Mouse (Mus musculus): ENCODE data around the gene Slc45a1. TPM values are rescaled to one million over a fixed set of nuclear protein-coding genes. Genes with fewer than 3 reads are reported as not detected.

Slc45a1 gene
- polyA plus RNA-seq, 1 experiment from 2014 or later: not detected

GRCm38 (mm10) chr4:150622641-150623040 lies 29.3 kb downstream of the Slc45a1 start:
- H3K4me3 ChIP-seq (replicated peaks): no peak overlapping the region
- H3K27me3 ChIP-seq: no peaks in the 10 kb centered on the region
- peaks cover 25% of the 10 kb centered on the region for H3K36me3 ChIP-seq
- ATAC-seq (ENCODE audit: low read depth): no peak
- 85% methylated on average over 13 of the region's 13 CpGs for WGBS (ENCODE audit: insufficient replicate concordance)
- H3K9ac ChIP-seq: no peak overlapping the region
- peaks cover 21% of the 10 kb centered on the region for H3K4me1 ChIP-seq (replicated peaks)
- H3K9me3 ChIP-seq (replicated peaks): no peaks in the 10 kb centered on the region
- no peak for DNase-seq
- H3K27ac ChIP-seq: no peak overlapping the region
- no peak overlapping the region for H3K4me2 ChIP-seq

DNA sequence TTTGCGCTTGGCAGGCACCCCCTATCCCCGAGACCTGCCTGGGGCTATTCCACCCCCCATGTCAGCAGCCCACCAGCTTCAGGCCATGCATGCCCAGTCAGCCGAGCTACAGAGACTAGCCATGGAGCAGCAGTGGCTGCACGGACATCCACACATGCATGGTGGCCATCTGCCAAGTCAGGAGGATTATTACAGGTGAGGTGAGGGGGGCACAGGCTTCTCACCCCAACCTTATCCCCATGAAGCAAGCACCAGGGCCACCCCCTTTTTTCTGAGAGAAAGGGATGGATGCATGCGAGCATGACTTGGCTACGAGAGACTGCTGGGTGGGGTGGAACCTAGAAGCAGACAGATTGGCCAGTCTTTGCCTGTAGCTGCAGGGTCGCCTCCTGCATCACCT lies 33.0 kb downstream of the Slc45a1 start:
- ATAC-seq (ENCODE audit: low read depth) (no peak), DNase-seq (no peak)
- no peaks in the 10 kb centered on the region for H3K27me3 ChIP-seq
- no peak overlapping the region for H3K4me3 ChIP-seq (replicated peaks)
- no peak overlapping the region for H3K9ac ChIP-seq
- H3K4me2 ChIP-seq: no peak overlapping the region
- H3K27ac ChIP-seq: no peak overlapping the region
- no peaks in the 10 kb centered on the region for H3K9me3 ChIP-seq (replicated peaks)
- H3K36me3 ChIP-seq: peaks cover 62% of the 10 kb centered on the region
- no peaks in the 10 kb centered on the region for H3K4me1 ChIP-seq (replicated peaks)
- 74% methylated on average over 7 of the region's 7 CpGs for WGBS (ENCODE audit: insufficient replicate concordance)

- Histone ChIP-seq H3K9ac (no peak overlapping the region), H3K27me3 (no peaks in the 10 kb centered on the region), H3K36me3 (peaks cover 78% of the 10 kb centered on the region), H3K4me2 (no peak overlapping the region), H3K9me3 (replicated peaks) (no peaks in the 10 kb centered on the region), H3K27ac (no peak overlapping the region), H3K4me1 (replicated peaks) (no peaks in the 10 kb centered on the region), H3K4me3 (replicated peaks) (no peak overlapping the region)
- ATAC-seq (ENCODE audit: low read depth) (no peak), DNase-seq (no peak)
- WGBS (ENCODE audit: insufficient replicate concordance): 92% methylated on average over 20 of the region's 20 CpGs
Measured at GRCm38 (mm10) chr4:150616841-150617240, 35.1 kb downstream of the Slc45a1 start.

- Histone ChIP-seq H3K36me3 (peaks cover 85% of the 10 kb centered on the region), H3K9me3 (replicated peaks) (no peaks in the 10 kb centered on the region), H3K4me3 (replicated peaks) (no peak overlapping the region), H3K27ac (no peak overlapping the region), H3K4me1 (replicated peaks) (no peaks in the 10 kb centered on the region), H3K9ac (no peak overlapping the region), H3K27me3 (no peaks in the 10 kb centered on the region), H3K4me2 (no peak overlapping the region)
- 88% methylated on average over 13 of the region's 13 CpGs for WGBS (ENCODE audit: insufficient replicate concordance)
- ATAC-seq (ENCODE audit: low read depth) (no peak), DNase-seq (no peak)
Measured at GRCm38 (mm10) chr4:150616029-150616420, 35.9 kb downstream of the Slc45a1 start.

DNA sequence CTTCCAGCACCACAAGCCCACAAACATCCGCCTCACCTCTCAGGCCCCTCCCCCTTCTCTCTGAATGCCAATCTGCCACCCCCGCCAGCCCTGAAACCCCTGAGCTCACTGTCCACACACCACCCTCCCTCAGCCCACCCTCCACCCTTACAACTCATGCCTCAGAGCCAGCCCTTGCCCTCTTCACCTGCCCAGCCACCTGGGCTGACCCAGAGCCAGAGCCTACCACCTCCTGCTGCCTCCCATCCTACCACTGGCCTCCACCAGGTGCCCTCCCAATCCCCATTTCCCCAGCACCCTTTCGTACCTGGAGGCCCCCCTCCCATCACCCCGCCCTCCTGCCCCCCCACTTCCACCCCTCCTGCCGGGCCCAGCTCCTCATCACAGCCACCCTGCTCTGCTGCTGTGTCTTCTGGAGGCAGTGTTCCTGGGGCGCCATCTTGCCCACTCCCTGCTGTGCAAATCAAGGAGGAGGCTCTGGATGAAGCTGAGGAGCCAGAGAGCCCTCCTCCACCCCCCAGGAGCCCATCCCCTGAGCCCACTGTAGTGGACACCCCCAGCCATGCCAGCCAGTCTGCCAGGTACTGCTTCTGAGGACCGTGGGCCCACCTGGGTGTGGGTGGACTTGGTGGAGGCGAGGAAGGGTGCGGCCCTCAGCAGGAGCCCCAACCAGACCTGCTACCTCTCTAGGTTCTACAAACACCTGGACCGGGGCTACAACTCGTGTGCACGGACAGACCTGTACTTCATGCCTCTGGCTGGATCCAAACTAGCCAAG lies 36.5 kb downstream of the Slc45a1 start:
- Histone ChIP-seq H3K4me3 (replicated peaks) (no peak overlapping the region), H3K9me3 (replicated peaks) (no peaks in the 10 kb centered on the region), H3K36me3 (peaks cover 91% of the 10 kb centered on the region), H3K27me3 (no peaks in the 10 kb centered on the region), H3K4me1 (replicated peaks) (no peaks in the 10 kb centered on the region), H3K9ac (no peak overlapping the region), H3K4me2 (no peak overlapping the region), H3K27ac (no peak overlapping the region)
- ATAC-seq (ENCODE audit: low read depth) (no peak), DNase-seq (no peak)
- WGBS (ENCODE audit: insufficient replicate concordance): 85% methylated on average over 11 of the region's 12 CpGs

- no peaks in the 10 kb centered on the region for H3K4me1 ChIP-seq (replicated peaks)
- H3K27me3 ChIP-seq: no peaks in the 10 kb centered on the region
- no peak overlapping the region for H3K9ac ChIP-seq
- no peak for DNase-seq
- H3K9me3 ChIP-seq (replicated peaks): no peaks in the 10 kb centered on the region
- H3K4me3 ChIP-seq (replicated peaks): no peak overlapping the region
- H3K36me3 ChIP-seq: peaks cover 85% of the 10 kb centered on the region
- WGBS (ENCODE audit: insufficient replicate concordance): 86% methylated on average over 7 of the region's 7 CpGs
- H3K4me2 ChIP-seq: no peak overlapping the region
- H3K27ac ChIP-seq: no peak overlapping the region
- ATAC-seq (ENCODE audit: low read depth): no peak
Measured at GRCm38 (mm10) chr4:150613715-150614114, 38.3 kb downstream of the Slc45a1 start.

DNA sequence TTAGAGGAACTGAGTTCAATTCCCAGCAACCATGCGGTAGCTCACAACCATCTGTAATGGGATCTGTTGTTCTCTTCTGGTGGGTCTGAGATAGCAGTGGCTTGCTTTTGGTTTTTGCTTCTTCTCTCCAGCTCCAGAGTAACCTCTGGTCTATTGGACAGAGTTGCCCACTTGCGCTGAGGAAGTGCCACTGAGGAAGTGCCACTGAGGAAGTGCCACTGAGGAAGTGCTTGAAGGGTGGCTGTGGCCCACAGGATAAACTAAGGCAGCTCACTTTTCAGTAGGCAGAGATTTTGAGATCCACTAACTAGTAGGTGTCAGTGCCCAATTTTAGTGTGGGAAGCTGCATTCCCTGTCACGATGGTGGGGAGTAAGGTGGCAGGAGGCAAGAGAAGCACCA lies 43.3 kb downstream of the Slc45a1 start:
- Histone ChIP-seq H3K4me1 (replicated peaks) (peaks cover 19% of the 10 kb centered on the region), H3K4me2 (no peak overlapping the region), H3K27ac (no peak overlapping the region), H3K4me3 (replicated peaks) (no peak overlapping the region), H3K36me3 (peaks cover 34% of the 10 kb centered on the region), H3K9ac (no peak overlapping the region), H3K9me3 (replicated peaks) (no peaks in the 10 kb centered on the region), H3K27me3 (no peaks in the 10 kb centered on the region)
- ATAC-seq (ENCODE audit: low read depth) (no peak), DNase-seq (no peak)
- WGBS (ENCODE audit: insufficient replicate concordance): 75% methylated on average over 3 of the region's 3 CpGs

DNA sequence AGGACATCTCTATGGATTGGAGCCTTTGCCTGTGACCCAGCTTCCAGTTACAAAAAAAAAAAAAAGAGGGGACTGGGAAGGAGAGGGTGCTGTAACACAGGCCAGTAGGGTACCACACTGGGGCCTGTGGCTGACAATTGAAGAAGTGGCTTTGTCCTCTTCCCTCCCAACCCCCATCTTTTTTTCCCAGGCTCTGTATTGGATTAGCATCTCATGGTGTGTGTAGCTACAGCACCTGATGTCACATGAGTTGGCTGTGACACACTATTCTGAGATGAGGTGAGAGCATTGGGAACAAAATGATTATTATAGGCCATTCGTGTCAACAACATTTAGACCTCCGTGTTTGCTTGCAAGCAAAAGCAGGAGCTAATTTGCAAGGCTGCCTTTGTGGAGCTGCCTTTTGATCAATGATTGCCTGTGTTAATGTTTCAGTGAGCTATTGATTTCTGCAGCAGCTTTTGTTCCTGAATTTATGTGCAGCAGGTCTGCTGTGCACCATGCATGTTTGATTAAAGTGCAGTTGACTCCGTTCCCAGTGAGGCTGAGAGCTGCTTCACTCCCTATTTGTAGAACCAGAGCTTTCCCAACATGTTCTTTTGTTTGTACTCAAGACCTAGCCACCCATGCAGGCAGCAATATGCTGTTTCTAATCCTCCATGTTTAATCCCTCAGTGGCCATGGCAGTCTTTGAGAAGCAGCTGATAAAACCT lies 45.4 kb downstream of the Slc45a1 start:
- no peaks in the 10 kb centered on the region for H3K9me3 ChIP-seq (replicated peaks)
- ATAC-seq (ENCODE audit: low read depth) (no peak), DNase-seq (no peak)
- no peak overlapping the region for H3K4me2 ChIP-seq
- H3K27ac ChIP-seq: peak overlapping the region; percentile 24; the same call in 1 of the 2 replicates
- H3K9ac ChIP-seq: no peak overlapping the region
- WGBS (ENCODE audit: insufficient replicate concordance): 72% methylated on average over 3 of the region's 3 CpGs
- no peaks in the 10 kb centered on the region for H3K27me3 ChIP-seq
- no peak overlapping the region for H3K4me3 ChIP-seq (replicated peaks)
- peaks cover 13% of the 10 kb centered on the region for H3K36me3 ChIP-seq
- peaks cover 19% of the 10 kb centered on the region for H3K4me1 ChIP-seq (replicated peaks)

DNA sequence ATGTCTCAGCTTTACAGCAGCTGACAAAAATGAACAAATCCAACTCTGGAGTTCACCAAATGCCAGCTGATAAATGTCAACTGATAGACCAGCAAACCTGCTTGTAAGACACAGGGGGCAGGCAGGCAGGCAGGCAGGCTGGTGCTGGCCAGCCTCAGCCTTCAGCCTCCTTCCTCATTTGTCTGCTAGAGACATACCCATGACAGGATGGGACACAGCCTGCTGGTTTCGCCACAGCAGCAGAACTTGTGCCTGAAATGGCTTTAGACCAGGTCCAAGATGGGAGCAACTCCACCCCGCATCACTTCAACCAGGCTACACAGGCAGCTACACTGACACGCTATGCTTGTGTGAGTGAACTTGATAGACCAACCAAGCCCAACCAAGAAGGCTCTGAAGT lies 46.2 kb downstream of the Slc45a1 start:
- Histone ChIP-seq H3K27me3 (no peaks in the 10 kb centered on the region), H3K36me3 (peaks cover 7% of the 10 kb centered on the region; the same call in 1 of the 2 replicates), H3K4me3 (replicated peaks) (no peak overlapping the region), H3K9me3 (replicated peaks) (no peaks in the 10 kb centered on the region), H3K27ac (no peak overlapping the region), H3K9ac (no peak overlapping the region), H3K4me1 (replicated peaks) (peaks cover 19% of the 10 kb centered on the region), H3K4me2 (no peak overlapping the region)
- peak; percentile 24; the same call in 1 of the 2 replicates for ATAC-seq (ENCODE audit: low read depth)
- WGBS (ENCODE audit: insufficient replicate concordance): 75% methylated on average over 3 of the region's 3 CpGs
- DNase-seq: no peak

DNA sequence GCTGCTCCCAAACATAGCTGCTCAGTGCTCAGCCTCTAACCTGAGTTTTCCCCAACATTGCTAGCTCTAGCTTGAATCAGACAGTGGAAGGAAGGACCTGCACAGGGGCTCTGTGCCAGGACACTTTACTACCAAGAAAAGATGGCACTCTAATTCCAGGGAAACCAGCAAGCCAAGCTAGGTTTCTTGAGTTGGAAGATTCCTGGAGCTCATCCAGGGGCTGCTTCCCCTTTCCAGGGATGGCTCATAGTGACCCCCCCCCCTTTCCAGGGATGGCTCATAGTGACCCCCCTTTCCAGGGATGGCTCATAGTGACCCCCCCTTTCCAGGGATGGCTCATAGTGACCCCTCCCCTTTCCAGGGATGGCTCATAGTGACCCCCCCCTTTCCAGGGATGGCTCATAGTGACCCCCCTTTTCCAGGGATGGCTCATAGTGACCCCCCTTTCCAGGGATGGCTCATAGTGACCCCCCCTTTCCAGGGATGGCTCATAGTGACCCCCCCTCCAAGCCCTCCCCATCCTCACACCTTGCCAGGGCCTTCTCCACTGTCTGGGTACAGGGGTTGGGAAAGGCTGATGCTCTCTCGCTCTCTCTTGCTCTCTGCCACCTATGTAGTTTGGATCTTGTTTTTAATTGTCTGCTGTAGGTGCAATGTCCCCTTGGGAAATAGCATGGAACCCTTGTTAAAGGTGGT lies 48.5 kb downstream of the Slc45a1 start:
- Histone ChIP-seq H3K27ac (no peak overlapping the region), H3K9me3 (replicated peaks) (no peaks in the 10 kb centered on the region), H3K4me2 (no peak overlapping the region), H3K27me3 (no peaks in the 10 kb centered on the region), H3K36me3 (0 out of 2 replicates have a peak, but pooled peaks cover 3% of the 10 kb centered on the region), H3K9ac (no peak overlapping the region), H3K4me1 (replicated peaks) (peaks cover 22% of the 10 kb centered on the region), H3K4me3 (replicated peaks) (no peak overlapping the region)
- WGBS (ENCODE audit: insufficient replicate concordance): 90% methylated on average over 1 of the region's 1 CpGs
- ATAC-seq (ENCODE audit: low read depth): no peak
- DNase-seq: no peak

DNA sequence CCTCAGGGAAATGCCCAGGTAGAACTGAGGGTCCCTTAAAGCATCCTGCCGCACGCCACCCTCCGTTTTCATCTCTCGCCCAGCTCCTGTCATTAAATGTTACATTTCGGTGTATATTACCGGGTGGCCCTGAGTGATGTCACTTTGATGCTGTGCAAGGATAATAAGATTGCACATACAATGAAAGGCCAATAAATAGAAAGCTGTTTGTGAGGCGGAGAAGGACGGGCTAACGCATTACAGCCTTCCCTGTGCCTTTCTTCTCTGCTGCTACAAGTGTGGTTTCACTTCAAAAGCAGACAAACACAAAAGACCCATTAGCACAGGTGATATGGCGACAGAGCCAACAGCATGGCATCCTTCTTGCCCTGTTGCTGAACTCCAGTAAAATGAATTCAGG lies 50.5 kb downstream of the Slc45a1 start:
- Histone ChIP-seq H3K9me3 (replicated peaks) (no peaks in the 10 kb centered on the region), H3K4me3 (replicated peaks) (no peak overlapping the region), H3K4me2 (no peak overlapping the region), H3K4me1 (replicated peaks) (peaks cover 36% of the 10 kb centered on the region), H3K36me3 (0 out of 2 replicates have a peak, but pooled peaks cover 3% of the 10 kb centered on the region), H3K9ac (no peak overlapping the region), H3K27ac (no peak overlapping the region), H3K27me3 (no peaks in the 10 kb centered on the region)
- DNase-seq (no peak), ATAC-seq (ENCODE audit: low read depth) (no peak)
- WGBS (ENCODE audit: insufficient replicate concordance): 87% methylated on average over 10 of the region's 10 CpGs

Data from liver, embryonic 13.5 days (tissue).